Mouse (Mus musculus) frontal cortex, postnatal 14 days (tissue): ENCODE results near the gene Tktl1.
"Not testable (repeated sequence)": the region's sequence is repeated elsewhere in the genome, so short reads cannot be mapped to it uniquely, and the experiment has no call there.

ENCODE experiments used
- DNase-seq, 2 experiments: peaks; one replicate each; pipeline ENCODE4 v3.0.0; 2022; ENCODE audit warnings: low spot score in 2 of 2

The Tktl1 gene

DNA sequence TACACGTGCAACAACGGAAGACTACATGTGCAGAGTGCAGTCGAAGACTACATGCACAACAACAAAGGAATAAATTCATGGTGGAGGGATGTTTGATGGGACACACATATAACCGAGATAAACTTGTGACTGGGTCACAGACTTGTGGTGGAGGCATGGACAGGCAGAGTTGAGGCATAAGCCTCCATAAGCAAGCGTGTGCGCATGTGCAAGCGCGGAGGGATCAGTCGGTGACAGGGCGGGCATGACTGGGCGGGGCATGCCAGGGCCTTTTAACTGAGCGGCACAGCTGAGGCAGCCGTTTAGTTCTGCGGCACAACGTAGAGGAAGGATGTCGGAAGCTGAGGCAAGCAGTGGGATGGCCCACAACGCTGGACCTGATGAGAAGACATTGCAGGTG is at the start of gene Tktl1:
Gene Tktl1 (plus strand): TSS at position 301 of the 400 bp plus-strand sequence.
- DNase-seq, result no peak

DNA sequence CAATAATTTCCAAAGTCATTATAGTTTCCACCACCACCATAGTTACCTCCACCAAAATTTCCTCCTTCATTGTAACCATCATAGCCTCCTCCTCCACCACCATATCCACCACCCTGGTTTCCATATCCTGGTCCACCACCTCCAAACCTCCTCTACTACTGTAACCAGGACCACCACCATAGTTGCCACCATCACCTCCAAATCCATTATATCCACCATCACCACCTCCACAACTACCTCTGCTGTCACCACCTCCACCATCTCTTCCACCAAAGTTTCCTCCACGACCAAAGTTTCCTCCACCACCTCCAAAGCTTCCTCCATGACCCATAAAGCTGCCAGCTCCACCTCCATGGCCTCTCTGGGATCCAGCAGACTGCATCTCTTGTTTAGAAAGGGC is 41.8 kb upstream of the Tktl1 start, which contains the start of gene Mecp2:
Gene Mecp2 (minus strand): TSS at position 101 of the 400 bp plus-strand sequence.
- not testable (repeated sequence) for DNase-seq

DNA sequence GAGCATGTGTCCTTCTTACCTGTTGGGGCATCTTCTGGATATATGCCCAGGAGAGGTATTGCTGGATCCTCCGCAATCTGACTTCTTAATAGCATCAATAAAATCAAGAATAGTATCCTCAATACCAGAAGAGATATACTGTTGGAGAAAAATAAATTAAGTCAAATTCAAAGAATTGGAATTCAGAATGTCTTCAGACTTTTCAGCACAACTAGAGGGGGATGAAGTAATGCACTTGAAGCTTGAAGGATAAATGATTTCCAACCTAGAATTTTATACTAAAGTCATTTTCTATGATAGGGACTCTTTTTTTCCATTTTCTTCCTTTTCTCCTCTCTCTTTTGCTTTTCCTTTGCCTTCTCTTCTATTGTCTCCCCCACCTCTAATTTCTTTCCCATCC is 9.3 kb upstream of the Tktl1 start, which contains the start of gene Tex28:
Gene Tex28 (minus strand): TSS at position 101 of the 400 bp plus-strand sequence.
- no peak for DNase-seq

DNA sequence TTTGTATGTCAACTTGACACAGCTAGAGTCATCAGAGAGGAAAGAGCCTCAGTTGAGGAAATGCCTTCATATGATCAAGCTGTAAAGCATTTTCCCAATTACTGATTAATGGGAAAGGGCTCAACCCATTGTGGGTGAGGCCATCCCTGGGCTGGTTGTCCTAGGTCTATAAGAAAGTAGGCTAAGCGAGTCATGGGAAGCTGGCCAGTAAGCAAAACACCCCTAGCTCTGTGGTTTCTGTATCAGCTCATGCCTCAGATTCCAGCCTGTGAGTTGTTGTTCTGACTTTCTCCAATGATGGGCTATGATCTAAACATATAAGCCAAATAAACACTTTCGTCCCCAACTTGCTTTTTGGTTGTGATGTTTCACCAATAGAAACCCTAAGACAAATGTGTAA is 26.5 kb downstream of the Tktl1 start:
- no peak for DNase-seq

DNA sequence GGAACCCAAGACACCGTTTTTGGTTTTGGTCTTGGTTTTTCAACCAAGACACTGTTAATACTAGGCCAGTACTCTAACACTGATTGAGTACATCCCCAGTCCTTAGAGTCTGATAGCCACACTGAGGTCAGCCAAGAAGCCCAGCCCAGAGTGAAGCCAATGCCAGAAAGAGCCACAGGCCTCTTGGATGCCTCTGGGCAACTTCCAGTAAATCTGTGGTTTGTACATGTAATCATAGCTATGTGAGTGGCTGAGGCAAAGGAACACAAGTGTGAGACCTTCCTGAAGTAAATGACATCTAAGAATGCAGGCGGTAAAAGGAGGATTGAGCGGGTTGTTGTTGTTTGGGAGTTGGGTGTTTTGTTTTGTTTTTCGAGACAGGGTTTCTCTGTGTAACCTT is 41.4 kb downstream of the Tktl1 start:
- DNase-seq, result no peak

DNA sequence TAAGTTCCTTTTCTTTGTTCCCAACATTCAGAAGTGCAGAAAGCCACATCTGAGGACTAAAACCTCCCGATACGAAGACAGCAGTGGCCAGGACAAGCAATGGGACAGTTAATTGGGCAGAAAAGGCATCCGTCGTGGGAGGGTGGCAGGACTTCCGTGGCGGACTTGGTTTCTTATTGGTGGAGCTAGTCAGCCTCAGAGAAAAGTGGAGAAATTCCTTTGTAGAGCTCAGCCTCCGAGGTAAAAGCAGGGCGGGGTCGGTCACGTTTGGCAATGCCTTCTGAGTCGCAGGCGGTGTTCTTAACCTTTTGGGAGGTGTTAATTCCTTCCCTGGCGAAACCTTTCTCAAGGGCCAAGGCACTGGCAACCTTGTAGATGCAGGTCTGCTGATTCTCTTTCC is 42.4 kb downstream of the Tktl1 start:
- DNase-seq, result no peak

DNA sequence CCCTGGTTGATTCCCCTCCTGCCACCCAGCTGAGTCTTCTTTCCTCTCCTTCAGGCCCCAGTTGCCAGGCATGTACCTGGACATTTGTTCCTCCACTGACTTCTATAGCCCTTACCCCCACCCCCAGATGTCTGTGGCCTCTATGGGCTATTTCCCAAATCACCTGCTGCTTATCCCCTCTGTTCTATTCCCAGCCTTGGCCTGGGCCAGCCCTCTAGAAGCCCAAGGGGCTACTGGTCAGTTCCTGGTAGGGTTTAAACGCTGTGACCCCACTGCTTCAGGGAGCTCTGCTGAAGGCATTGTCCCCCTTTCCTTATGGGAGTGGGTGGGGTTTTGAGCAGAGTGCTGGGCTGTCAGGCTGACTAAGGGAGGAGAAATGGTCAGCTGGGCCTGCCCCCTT is 43.0 kb downstream of the Tktl1 start:
- not testable (repeated sequence) for DNase-seq

DNA sequence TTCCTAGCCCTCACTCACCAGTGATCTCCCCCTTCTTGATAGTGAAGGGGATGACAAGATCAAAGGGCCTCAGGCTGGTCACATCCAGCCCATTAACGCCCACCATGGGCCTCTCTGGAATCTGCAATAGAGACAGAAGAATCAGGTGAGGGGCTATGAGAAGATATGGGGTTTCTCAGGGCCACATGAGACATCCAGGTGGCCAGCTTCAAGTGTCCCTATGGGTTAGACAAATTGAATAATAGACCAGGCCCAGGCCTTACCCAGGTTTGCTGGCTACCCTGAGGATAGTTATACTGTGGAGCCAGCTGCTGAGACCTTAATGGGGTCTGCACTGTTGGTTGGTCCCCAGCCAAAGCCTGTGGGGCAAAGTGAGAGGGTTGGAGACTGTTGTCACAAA is 53.0 kb downstream of the Tktl1 start:
- no peak for DNase-seq

DNA sequence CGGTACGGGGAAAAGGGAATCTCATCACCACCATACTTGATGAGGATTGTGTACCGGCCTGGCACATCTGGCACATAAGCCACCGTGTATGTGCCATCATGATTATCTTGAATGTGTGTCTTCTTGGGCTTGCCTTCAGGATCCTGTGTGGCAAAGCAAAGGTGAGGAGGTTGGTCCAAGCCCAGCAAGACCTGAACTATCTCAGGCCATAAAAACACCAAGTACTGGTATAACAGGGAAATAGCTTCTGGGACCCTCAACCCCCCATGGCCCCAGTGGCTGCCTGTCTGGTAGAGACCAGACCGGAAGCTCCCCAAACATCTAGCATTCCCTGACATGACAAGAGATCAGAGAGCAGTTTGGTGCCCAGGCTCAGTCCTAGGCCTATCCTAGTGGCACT is 56.1 kb downstream of the Tktl1 start:
- no peak for DNase-seq

DNA sequence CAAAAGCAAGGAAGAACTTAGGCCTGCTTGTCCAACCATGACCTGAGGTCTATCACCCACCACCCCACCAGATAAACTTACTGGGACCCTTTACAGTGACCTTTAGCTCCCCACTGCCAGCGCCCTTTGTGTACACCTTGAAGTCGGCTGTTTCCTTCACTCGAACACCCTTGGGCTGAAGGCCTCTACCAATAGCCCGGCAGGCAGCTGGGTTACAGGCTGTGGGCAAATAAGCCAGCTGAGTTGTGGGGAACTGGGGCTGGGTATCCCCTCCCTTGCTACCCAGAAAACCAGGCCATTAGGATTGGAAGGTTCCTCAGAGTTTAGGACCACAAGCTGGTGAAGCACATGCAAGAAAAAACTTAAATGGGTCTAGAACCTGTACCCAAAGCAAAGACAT is 63.3 kb downstream of the Tktl1 start:
- DNase-seq, result no peak

DNA sequence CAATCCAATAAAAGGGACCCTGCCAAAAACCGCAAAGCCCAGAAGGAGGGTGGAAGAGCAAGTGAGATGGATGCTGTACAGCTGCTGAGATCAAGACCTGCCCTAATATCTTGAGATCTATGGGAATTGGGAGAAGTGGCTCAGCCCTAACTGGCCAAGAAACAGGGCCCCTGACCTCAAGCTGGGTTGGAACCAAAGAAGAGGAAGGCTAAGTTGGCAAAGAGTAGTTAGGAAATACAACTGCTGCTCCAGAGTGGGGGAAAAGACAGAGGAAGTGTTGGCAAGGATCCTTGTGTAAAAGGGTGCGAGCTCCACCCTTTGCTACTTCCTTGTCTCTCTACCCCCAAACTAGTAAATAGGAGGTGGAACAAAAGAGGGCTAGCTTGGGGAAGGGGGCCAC is 66.3 kb downstream of the Tktl1 start:
- no peak for DNase-seq

DNA sequence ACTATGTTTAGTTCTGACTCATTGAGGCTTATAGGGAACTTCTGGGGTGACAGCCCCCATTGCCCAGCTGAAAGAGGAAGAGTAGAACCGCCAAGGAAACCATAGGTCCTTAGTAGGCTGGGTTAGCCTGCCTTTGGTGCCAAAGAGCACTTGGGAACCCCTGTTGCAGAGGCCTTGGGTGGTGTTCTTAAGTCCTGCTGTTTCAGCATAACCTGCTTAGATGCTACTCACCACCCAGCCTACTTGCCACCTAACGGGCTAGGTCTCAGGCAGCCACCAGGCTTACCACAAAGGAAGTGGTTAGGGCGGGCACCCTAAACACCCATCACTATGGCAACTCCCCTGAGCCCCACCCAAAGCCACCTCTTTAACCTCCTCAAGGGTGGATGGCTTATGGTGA is 66.7 kb downstream of the Tktl1 start:
- no peak for DNase-seq

DNA sequence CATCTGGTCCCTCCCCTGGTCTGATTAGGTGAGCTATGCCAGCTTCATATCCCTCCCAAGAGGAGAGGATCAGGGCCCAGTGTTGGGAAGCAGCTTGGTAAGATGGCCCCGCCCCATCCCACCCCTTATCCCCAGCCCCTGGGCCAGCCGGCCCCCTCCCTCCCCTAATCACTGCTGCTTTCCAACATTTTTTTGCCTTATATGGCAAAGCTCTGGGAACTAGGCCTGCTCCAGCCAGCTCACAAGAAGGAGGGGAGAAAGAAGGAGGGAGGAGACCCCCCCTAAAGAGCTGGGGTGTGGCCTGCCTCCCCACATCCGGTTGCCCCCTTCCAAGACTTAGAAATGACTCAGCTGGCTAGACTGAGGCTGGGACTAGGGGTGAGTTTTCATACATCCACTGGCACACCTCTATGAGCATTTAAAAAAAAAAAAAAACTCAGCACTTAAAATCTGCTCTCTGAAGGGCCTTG is 67.6 kb downstream of the Tktl1 start:
- DNase-seq, result no peak

DNA sequence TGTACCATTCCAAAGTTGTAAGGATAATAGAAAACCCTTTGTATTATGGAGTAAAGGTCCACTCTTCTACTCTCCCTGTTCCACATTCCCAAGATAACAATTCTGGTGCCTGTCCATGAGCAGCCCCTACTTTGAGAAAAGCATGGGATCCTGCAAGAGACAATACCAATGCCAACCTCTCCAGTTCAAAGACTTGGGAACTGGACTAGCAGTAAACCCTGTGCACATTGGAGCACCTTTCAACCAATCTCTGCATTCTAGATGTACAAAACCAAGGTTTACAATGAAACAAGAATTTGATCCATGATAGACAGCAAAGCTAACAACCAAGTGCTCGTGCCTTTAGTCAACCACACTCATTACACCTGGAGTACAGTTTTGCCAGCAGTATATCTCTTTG is 68.0 kb downstream of the Tktl1 start:
- DNase-seq, result no peak

DNA sequence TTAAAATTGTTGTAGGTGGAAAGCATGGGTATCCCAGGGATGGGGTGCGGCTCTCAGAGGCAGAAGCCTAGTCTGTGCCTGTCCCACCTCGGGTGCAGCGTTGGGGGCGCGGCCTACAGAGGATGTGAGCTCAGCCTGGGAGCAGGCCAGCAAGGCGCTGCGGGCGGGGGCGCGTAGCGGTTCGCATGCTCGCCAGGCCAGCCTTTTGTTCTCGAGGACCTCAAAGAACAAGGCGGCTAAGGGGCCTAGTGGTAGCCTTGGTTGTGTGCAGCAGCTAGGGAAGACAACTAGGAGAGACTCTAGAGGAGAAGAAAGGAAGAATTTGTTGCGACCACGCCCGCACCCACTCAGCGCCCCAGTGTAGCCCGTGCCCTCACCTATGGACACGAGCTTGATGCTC is 68.6 kb downstream of the Tktl1 start:
- DNase-seq, result peak; percentile 49 to 59

DNA sequence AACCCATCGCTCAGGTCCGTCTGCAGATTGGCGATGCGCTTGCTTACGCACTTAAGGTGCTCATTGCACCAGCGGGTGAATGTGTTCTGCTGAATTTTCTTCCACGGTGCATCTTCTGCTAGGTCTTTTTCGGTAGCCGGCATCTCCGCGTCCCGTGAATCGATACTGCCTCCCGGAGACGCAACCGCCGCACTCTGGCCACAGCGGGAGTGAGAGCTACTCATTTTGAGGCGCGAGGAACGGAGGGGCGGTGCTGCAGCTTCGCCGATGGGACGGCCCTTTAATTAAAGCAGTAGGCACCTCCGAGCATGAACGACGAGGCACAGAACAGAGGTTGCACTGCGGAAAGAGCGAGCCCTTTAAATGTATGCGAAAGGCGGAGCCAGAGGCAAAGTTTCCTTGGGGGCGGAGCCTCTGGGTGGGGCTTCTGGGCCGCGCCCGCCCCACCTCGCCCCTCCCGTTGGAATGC is 69.2 kb downstream of the Tktl1 start:
- peak; percentile 73 to 86 for DNase-seq

DNA sequence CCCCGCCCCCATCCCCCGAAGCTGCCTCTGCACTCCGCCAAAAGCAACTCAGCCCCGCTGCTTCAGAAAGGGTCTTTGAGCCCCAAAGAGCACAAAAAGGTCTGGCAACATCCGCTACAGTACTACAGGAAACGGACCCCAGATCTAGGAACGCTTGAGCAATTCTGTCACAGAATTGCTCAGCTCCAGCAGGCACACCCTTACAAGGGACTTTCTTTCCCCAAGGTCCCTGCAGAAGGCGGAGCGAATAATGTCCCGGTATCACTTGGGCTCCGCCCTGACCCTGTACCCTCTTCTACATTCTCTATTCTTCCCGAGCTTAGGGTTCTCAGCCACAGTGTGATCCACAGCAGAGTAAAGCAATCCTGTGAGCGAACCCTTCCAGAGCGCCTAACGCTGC is 69.6 kb downstream of the Tktl1 start:
- DNase-seq, result no peak

DNA sequence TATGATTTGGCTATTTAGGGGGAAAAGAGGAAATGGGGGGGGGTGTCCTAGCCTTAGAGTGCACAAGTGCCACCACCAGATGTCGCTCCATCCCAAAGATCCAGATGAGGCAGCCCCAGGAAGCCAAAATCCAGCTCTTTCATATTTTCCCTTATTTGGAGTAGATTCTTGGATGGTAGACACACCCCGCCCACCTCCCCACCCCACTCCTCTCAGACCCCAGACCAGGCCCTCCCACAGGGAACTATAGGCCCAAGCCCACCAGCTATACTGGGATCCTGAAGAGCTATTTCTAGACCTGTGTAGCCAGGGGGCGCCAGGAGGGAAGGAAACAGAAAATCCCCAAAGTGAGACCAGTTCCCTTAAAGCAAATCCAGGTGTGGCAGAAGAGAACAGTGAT is 71.6 kb downstream of the Tktl1 start:
- DNase-seq, result no peak

DNA sequence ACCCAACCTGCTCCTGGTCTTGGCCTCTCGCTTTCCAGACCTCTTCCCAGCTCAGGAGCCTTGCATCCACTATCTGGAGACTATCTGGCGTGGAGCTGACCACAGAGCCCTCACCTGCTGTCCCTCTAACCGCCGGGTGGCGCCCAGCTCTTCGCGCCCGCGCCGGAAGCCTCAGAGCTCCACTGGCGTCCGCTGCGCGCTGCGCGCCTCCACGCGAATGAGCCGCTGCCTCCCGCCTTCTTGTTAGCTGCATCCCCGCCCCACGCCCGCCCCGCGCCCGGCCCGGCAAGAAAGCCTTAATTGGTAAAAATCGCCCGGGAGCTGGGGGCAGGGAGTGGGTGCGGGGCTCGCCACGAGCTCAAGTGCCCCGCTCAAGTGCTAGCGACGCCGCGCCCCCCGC is 72.6 kb downstream of the Tktl1 start, which contains the start of gene Flna:
Gene Flna (minus strand): TSS at position 206 of the 400 bp plus-strand sequence.
- DNase-seq, result peak in 1 of 2 experiments; percentile 28

DNA sequence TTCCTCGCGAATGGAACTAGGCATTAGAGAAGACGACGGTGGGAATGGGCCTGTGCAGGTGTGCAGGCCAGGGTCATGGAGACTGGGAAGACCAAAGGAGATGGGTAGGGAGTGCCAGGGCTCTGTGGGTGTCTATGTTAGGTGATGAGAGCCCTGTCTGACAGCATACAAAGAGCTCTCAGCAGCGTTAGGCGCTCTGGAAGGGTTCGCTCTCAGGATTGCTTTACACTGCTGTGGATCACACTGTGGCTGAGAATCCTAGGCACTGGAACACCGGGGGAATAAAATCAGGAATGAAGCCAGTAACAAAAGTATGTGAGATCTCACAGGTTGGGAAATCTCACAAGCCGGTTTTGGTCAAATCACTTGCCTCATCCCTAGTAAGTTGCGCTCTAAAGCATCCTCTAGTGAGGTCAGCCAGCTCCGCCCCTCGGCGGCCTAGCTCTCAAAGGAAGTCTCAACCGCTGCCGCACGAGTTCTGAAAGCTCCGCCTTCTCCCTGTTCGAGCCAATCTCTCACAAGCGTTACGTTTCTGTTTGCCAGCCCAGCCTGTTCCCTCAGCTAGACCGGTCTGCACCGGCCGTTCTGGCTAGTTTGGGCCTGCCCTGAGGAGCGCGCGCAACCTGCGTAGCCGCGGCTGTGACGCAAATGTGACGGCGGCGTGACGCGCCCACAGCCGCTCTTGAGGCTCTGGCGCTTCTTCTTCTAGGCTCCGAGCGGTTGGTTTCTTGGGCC is 77.3 kb downstream of the Tktl1 start, which contains the start of gene Emd:
Gene Emd (plus strand): TSS at position 535 of the 735 bp plus-strand sequence.
- DNase-seq, result peak; percentile 80 to 85

DNA sequence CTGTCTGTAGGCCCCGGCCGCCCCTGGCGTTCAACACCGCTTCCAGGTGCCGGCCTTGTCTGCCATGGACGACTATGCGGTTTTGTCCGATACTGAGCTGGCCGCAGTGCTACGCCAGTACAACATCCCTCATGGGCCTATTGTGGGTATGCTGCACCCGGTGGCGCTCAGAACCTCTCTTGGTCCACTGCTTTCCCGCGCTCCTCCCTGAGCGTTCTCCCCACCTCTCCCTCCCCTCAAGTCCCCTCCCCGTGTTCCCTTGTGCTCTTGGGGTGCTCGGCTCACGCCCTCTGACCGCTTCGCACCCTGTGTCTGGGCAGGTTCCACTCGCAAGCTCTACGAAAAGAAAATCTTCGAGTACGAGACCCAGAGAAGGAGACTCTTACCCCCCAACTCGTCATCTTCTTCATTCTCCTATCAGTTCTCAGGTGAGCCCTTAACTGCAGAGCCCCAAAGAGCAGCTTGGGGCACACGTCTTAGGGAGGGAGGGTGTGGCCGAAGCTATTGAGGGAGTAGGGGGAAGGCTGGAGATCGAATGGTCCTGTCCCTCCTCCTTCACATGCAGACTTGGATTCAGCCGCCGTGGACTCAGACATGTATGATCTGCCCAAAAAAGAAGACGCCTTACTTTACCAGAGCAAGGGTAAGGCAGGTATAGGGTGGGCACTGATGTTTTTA is 78.0 kb downstream of the Tktl1 start:
- DNase-seq, result no peak

DNA sequence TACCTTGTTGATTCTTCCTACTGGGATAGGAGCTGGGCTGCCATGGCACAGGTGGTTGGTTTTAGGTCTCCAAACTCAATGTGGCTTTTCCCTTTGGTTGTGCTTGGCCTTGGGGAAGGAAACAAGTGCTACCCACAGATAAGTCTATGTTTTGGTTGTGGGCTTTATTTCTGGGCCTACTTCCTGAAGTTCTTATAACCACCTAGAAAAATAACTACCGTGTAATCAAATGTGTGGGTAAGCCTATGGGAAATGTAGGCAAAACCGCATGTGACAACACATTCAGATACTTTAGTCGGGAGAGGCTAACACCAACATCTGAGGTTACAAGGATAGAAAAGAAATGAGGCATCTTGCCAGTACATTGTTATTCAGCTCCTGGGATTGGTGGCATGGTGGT is 80.7 kb downstream of the Tktl1 start:
- DNase-seq, result no peak
